Mouse (Mus musculus) embryonic facial prominence, embryonic 15.5 days (tissue): Measurements from ENCODE around the gene Gm45799. TPM values are rescaled to one million over a fixed set of nuclear protein-coding genes. Genes with fewer than 3 reads are reported as not detected.

ENCODE experiments used
- ATAC-seq: fragments of 200-750 bp; cut with Nextera tagmentation; 2 replicates; pipeline ENCODE4 v1.8.0; 2017; ENCODE audit warnings: low read depth, moderate TSS enrichment; ENCODE audit not compliant: insufficient number of reproducible peaks, low FRiP score, low TSS enrichment
- H3K27ac ChIP-seq: fragments of 300-500 bp; sonication (generic); replicated peaks from 2 replicates; pipeline ENCODE4 v1.5.1; 2015; ENCODE audit warnings: mild to moderate bottlenecking, inconsistent platforms
- H3K27me3 ChIP-seq: fragments of 300-500 bp; sonication (generic); 2 replicates; pipeline ENCODE4 v1.6.1; 2015; ENCODE audit warnings: inconsistent platforms
- H3K36me3 ChIP-seq: fragments of 300-500 bp; sonication (generic); 2 replicates; pipeline ENCODE4 v1.6.1; 2015; ENCODE audit warnings: mild to moderate bottlenecking, inconsistent platforms
- H3K4me1 ChIP-seq: fragments of 300-500 bp; sonication (generic); 2 replicates; pipeline ENCODE4 v1.6.1; 2015; ENCODE audit warnings: inconsistent platforms
- H3K4me2 ChIP-seq: fragments of 300-500 bp; sonication (generic); replicated peaks from 2 replicates; pipeline ENCODE4 v1.6.1; 2015; ENCODE audit warnings: mild to moderate bottlenecking, inconsistent platforms
- H3K4me3 ChIP-seq: fragments of 300-500 bp; sonication (generic); replicated peaks from 2 replicates; pipeline ENCODE4 v1.5.1; 2015; ENCODE audit warnings: mild to moderate bottlenecking, inconsistent platforms
- H3K9ac ChIP-seq: fragments of 300-500 bp; sonication (generic); 2 replicates; pipeline ENCODE4 v1.6.1; 2015; ENCODE audit warnings: inconsistent platforms
- H3K9me3 ChIP-seq: fragments of 300-500 bp; sonication (generic); replicated peaks from 2 replicates; pipeline ENCODE4 v1.6.1; 2016; ENCODE audit warnings: inconsistent platforms
- WGBS: fragments of 180-500 bp; shearing (Covaris S2); methylation state at CpG from one replicate; pipeline ENCODE4 v1.1.7; 2015; 5-methylcytosine and 5-hydroxymethylcytosine counted together
- polyA plus RNA-seq: library from polyadenylated mRNA; unstranded; fragments of >200 nt; fragmentation: Nextera tagmentation; extraction: Ambion mirVana; gene quantifications from 2 replicates; pipeline ENCODE4 v1.2.1, GENCODE M21; 2015

Gene Gm45799
- 30.0 and 33.1 TPM in 2 replicates for polyA plus RNA-seq

DNA sequence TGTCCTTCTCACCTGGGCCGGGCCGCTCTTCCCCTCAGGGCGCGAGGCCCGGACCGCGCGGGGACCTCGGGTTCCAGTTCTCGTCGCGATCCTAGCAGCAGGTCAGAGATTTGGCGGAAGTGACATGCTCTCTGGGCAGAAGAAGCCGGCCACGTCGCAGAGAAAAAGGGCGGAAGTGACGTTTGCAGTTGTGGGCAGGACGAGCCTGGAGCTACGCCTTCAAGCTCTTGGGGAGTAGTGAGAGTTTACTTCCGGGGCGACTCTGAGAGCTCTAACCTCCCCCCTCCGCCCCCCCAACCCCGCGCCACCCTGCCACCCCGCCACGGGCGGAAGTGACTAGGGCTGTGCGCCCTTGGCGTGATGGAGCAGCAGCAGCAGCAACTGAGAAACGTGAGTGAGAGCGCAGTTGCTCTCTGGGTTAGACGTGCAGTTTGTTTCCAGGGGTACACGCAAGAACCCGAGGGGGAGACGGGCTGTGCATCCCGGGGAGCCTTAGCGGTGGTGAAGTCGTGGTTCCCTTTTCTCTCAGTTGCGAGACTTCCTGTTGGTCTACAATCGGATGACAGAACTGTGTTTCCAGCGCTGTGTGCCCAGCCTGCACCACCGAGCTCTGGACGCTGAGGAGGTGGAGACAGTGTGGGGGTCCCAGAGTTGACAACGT is at the start of gene Gm45799, which contains the start of gene Arfip2:
Gm45799 (plus strand) TSS at position 320 of the 661 bp plus-strand sequence.
Arfip2 (minus strand) TSS at position 184 of the 661 bp plus-strand sequence.
- Histone ChIP-seq H3K27ac (peak within 1 kb of the TSS; percentile 95), H3K4me2 (peak within 1 kb of the TSS; percentile 86)

DNA sequence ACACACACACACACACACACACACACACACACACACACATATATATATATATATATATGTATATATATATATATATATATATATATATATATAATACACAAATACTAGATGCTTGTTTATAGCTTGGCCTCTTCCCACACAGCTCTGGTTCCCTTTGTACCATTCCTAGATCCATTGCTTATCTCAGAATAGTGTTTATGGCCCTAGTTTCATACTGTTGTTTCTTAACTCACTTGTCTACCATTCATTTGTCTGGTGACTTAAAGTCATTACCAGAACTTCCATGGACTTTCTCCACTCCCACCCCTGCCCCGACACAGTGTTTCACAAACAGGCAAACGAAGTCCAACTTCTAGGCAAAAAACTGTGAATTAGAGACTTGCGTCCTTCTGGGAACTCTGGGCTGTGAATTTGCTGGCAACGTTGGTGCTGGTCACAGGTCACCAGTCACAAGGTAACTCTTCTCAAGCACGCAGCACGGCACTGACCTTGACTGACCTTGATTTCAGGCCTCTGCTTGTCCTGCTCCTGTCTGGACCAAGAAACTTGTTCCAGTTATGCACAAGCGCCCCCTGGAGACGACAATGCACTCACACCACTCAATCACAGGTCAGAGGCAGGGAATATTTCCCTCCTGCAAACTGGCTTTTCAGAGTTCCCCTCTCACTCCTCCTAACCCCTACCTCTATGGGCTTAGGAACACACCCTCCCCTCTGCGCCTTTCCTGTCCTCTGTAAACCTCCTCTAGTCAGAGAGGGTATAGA is 37.3 kb upstream of the Gm45799 start:
- no peak overlapping the region for H3K4me3 ChIP-seq
- H3K4me2 ChIP-seq = no peak overlapping the region
- H3K9ac ChIP-seq = no peak overlapping the region
- no peaks in the 10 kb centered on the region for H3K9me3 ChIP-seq
- no peaks in the 10 kb centered on the region for H3K4me1 ChIP-seq
- 31% methylated on average over 9 of the region's 9 CpGs for WGBS
- peak; percentile 47; the same call in 1 of the 2 replicates for ATAC-seq
- H3K27me3 ChIP-seq = no peaks in the 10 kb centered on the region
- no peaks in the 10 kb centered on the region for H3K36me3 ChIP-seq
- no peak overlapping the region for H3K27ac ChIP-seq

More for the DNA sequence above, at the start of gene Gm45799, which contains the start of gene Arfip2:
- WGBS = under 1% methylated on average over 45 of the region's 45 CpGs
- H3K36me3 ChIP-seq = peaks cover 45% of the 10 kb centered on the region
- no peaks in the 10 kb centered on the region for H3K9me3 ChIP-seq
- peak; percentile 95 for ATAC-seq
- H3K4me3 ChIP-seq = peak within 1 kb of the TSS; percentile 85
- peak within 1 kb of the TSS; percentile 92 for H3K9ac ChIP-seq
- H3K27me3 ChIP-seq = no peaks in the 10 kb centered on the region
- peaks cover 32% of the 10 kb centered on the region for H3K4me1 ChIP-seq

GRCm38 (mm10) chr7:105608467-105608866 is 31.9 kb upstream of the Gm45799 start:
- Histone ChIP-seq H3K4me1 (no peaks in the 10 kb centered on the region), H3K4me2 (no peak overlapping the region), H3K4me3 (no peak overlapping the region), H3K27ac (no peak overlapping the region), H3K9me3 (no peaks in the 10 kb centered on the region), H3K9ac (no peak overlapping the region), H3K27me3 (no peaks in the 10 kb centered on the region), H3K36me3 (peaks cover 41% of the 10 kb centered on the region)
- no peak for ATAC-seq
- 88% methylated on average over 3 of the region's 3 CpGs for WGBS

GRCm38 (mm10) chr7:105611767-105612166 is 28.6 kb upstream of the Gm45799 start:
- ATAC-seq = no peak
- Histone ChIP-seq H3K4me1 (no peaks in the 10 kb centered on the region), H3K27ac (no peak overlapping the region), H3K4me3 (no peak overlapping the region), H3K9ac (no peak overlapping the region), H3K4me2 (no peak overlapping the region), H3K27me3 (no peaks in the 10 kb centered on the region), H3K36me3 (peaks cover 74% of the 10 kb centered on the region), H3K9me3 (no peaks in the 10 kb centered on the region)
- WGBS = 81% methylated on average over 1 of the region's 1 CpGs

GRCm38 (mm10) chr7:105614400-105614799 is 26.0 kb upstream of the Gm45799 start:
- Histone ChIP-seq H3K27me3 (no peaks in the 10 kb centered on the region), H3K9ac (no peak overlapping the region), H3K27ac (no peak overlapping the region), H3K4me3 (no peak overlapping the region), H3K9me3 (no peaks in the 10 kb centered on the region), H3K36me3 (peaks cover 97% of the 10 kb centered on the region), H3K4me2 (no peak overlapping the region), H3K4me1 (no peaks in the 10 kb centered on the region)
- ATAC-seq = no peak
- 100% methylated on average over 1 of the region's 1 CpGs for WGBS

DNA sequence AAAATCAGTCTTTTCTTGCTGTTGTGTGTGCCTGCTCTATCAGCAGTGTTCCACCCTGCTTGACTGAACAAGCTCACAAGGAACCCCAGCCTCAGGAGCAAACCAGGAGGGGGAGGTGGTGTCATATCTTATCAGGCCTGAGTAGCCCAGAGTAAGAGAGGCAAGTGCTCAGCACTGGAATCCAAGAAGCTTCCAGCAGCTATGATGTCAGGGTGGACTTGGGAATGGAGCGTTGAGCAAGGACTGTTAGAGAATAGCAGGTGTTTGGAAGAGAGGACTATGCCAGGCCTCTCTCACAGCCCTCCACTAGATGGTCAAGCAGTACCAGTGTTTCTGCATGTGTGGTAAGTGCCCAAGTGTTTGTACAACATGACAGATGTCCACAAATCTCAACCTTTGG is 24.6 kb upstream of the Gm45799 start:
- ATAC-seq = no peak
- Histone ChIP-seq H3K9ac (no peak overlapping the region), H3K9me3 (no peaks in the 10 kb centered on the region), H3K4me3 (no peak overlapping the region), H3K27ac (no peak overlapping the region), H3K36me3 (peaks cover 99% of the 10 kb centered on the region), H3K27me3 (no peaks in the 10 kb centered on the region), H3K4me1 (no peaks in the 10 kb centered on the region), H3K4me2 (no peak overlapping the region)
- 77% methylated on average over 1 of the region's 1 CpGs for WGBS

DNA sequence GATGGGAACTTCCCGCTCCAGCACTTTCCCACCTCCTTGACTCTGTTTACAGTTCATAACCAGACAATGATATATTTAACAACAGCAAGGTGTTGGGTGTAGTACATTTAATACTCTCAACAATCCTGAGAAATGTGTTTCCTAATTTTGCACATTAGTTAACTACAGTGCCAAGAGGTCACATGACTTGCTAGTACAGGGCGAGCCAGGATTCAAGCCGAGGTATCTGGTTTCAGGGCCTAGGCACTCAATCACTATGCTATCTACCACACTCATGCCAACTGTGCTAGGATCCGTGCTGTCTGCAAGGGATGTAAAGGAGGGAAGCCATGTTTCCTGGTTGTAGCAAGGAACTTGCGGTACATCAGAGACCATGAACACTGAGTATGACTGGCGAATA is 23.8 kb upstream of the Gm45799 start:
- Histone ChIP-seq H3K36me3 (peaks cover 94% of the 10 kb centered on the region), H3K9ac (no peak overlapping the region), H3K4me2 (no peak overlapping the region), H3K27ac (no peak overlapping the region), H3K4me1 (0 out of 2 replicates have a peak, but pooled peaks cover 2% of the 10 kb centered on the region), H3K4me3 (no peak overlapping the region), H3K9me3 (no peaks in the 10 kb centered on the region), H3K27me3 (no peaks in the 10 kb centered on the region)
- 79% methylated on average over 6 of the region's 6 CpGs for WGBS
- ATAC-seq = no peak

- WGBS = 96% methylated on average over 22 of the region's 22 CpGs
- Histone ChIP-seq H3K27ac (no peak overlapping the region), H3K4me3 (no peak overlapping the region), H3K36me3 (peaks cover 81% of the 10 kb centered on the region), H3K9me3 (no peaks in the 10 kb centered on the region), H3K27me3 (no peaks in the 10 kb centered on the region), H3K9ac (no peak overlapping the region), H3K4me1 (0 out of 2 replicates have a peak, but pooled peaks cover 8% of the 10 kb centered on the region), H3K4me2 (no peak overlapping the region)
- ATAC-seq = no peak
These were observed 22.5 kb upstream of the Gm45799 start for GRCm38 (mm10) chr7:105617810-105618209.

GRCm38 (mm10) chr7:105619701-105620100 is 20.7 kb upstream of the Gm45799 start:
- H3K9me3 ChIP-seq = no peaks in the 10 kb centered on the region
- no peaks in the 10 kb centered on the region for H3K27me3 ChIP-seq
- no peak overlapping the region for H3K4me2 ChIP-seq
- H3K9ac ChIP-seq = no peak overlapping the region
- H3K36me3 ChIP-seq = peaks cover 77% of the 10 kb centered on the region
- no peak overlapping the region for H3K27ac ChIP-seq
- 0 out of 2 replicates have a peak, but pooled peaks cover 8% of the 10 kb centered on the region for H3K4me1 ChIP-seq
- H3K4me3 ChIP-seq = no peak overlapping the region
- ATAC-seq = no peak
- WGBS = 59% methylated on average over 3 of the region's 3 CpGs

- Histone ChIP-seq H3K4me2 (no peak overlapping the region), H3K36me3 (peaks cover 70% of the 10 kb centered on the region), H3K4me3 (no peak overlapping the region), H3K9ac (no peak overlapping the region), H3K27me3 (no peaks in the 10 kb centered on the region), H3K4me1 (0 out of 2 replicates have a peak, but pooled peaks cover 8% of the 10 kb centered on the region), H3K27ac (peak overlapping the region; percentile 68; the same call in 1 of the 2 replicates), H3K9me3 (no peaks in the 10 kb centered on the region)
- ATAC-seq = no peak
- 69% methylated on average over 4 of the region's 4 CpGs for WGBS
These were observed 19.3 kb upstream of the Gm45799 start for GRCm38 (mm10) chr7:105621053-105621452.

- ATAC-seq = peak; percentile 43; the same call in 1 of the 2 replicates
- Histone ChIP-seq H3K27ac (peak overlapping the region; percentile 68), H3K4me3 (no peak overlapping the region), H3K4me2 (no peak overlapping the region), H3K9me3 (no peaks in the 10 kb centered on the region), H3K4me1 (0 out of 2 replicates have a peak, but pooled peaks cover 8% of the 10 kb centered on the region), H3K36me3 (peaks cover 62% of the 10 kb centered on the region), H3K27me3 (no peaks in the 10 kb centered on the region), H3K9ac (no peak overlapping the region)
- 45% methylated on average over 8 of the region's 8 CpGs for WGBS
These were observed 18.6 kb upstream of the Gm45799 start for GRCm38 (mm10) chr7:105621646-105622292.
